Mouse (Mus musculus) liver, embryonic 14 days (tissue): Measurements from ENCODE around the gene Crisp3. TPM values are rescaled to one million over a fixed set of nuclear protein-coding genes. Genes with fewer than 3 reads are reported as not detected.

ENCODE experiments used
- polyA plus RNA-seq: library from polyadenylated mRNA; depleted of rRNA; stranded (reverse); fragments of >200 nt; gene quantifications from 2 replicates; pipeline ENCODE4 v1.2.3, GENCODE M21; 2012; rRNA removed

The Crisp3 gene
- polyA plus RNA-seq: not detected in 2 replicates

GRCm38 (mm10) chr17:40242135-40242534, at the start of gene Crisp3:
TSS of gene Crisp3 (minus strand) at chr17:40242288.

DNA sequence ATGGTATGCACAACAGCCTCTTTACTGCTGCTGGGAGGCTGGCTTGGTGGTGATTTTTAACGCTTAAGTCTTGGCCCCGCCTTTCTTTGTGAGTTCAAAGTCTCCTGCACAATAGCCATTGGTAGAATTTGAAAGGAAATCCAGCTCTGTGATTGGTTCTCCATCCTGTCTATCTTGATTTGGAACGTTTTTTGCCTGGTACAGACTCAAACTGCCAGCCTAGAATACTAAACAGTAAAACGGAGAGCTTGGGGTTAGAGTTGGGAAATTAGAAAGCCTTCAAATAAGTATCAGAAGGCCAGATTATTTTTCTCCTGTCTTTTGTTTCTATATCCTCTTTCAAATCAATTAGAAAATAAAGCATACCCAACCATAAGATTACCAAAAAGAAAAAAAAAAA, 33.5 kb downstream of the Crisp3 start, which contains the start of gene Pgk2:
Gene Pgk2 (minus strand): TSS at position 101 of the 400 bp plus-strand sequence.

Other genes starting within 250 kb of the Crisp3 start
- not detected in 2 replicates for gene AC192777.2, start 146.8 kb downstream of the Crisp3 start, polyA plus RNA-seq
- not detected in 2 replicates for gene Pgk2, start 33.6 kb downstream of the Crisp3 start, polyA plus RNA-seq
- not detected in 2 replicates for gene Crisp1, start 76.9 kb upstream of the Crisp3 start, polyA plus RNA-seq